Mouse (Mus musculus) embryo, embryonic 10 days (tissue): ENCODE results near the gene Dcst2.

ENCODE experiments used
- DNase-seq: peaks from one replicate; pipeline ENCODE4 v3.0.0-alpha.2; 2015; ENCODE audit warnings: low spot score

The Dcst2 gene

DNA sequence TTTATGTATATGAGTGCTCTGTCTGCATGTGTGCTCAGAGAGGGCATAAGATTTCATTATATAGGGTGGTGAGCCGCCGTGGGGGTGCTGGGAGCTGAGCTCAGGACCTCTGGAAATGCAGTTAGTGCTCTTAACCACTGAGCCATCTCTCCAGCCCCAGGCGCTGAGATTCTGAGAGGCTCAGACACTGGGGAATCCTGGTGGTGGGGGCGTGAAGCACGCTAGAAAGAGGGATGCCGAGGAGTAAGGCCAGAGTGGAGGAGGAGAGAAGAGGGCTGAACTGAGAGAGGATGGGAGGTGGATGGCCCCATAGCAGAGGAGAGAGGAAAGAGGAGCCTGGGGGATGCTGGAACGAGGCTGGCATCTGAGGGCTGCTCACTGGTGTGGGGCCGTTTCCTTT, 2.9 kb downstream of the Dcst2 start:
- no peak for DNase-seq

DNA sequence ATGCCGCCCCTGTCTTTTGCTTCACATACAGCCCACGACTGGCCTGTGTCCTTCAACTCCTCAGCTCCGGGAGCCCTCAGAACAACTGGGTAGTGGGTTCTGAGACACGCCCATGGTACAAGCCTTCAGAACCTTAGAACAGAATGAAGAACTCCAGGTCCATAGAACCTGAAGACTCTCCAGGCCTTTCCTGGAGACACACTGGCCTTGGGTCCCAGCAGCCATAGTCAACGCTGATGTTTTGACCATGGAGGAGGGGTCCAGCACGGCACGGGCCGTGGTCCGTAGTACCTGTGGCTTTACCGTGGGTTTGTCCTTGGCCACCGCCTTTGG, 3.3 kb downstream of the Dcst2 start, which contains the start of gene Dcst1:
Dcst1 (minus strand) TSS at position 101 of the 333 bp plus-strand sequence.
- no peak for DNase-seq

DNA sequence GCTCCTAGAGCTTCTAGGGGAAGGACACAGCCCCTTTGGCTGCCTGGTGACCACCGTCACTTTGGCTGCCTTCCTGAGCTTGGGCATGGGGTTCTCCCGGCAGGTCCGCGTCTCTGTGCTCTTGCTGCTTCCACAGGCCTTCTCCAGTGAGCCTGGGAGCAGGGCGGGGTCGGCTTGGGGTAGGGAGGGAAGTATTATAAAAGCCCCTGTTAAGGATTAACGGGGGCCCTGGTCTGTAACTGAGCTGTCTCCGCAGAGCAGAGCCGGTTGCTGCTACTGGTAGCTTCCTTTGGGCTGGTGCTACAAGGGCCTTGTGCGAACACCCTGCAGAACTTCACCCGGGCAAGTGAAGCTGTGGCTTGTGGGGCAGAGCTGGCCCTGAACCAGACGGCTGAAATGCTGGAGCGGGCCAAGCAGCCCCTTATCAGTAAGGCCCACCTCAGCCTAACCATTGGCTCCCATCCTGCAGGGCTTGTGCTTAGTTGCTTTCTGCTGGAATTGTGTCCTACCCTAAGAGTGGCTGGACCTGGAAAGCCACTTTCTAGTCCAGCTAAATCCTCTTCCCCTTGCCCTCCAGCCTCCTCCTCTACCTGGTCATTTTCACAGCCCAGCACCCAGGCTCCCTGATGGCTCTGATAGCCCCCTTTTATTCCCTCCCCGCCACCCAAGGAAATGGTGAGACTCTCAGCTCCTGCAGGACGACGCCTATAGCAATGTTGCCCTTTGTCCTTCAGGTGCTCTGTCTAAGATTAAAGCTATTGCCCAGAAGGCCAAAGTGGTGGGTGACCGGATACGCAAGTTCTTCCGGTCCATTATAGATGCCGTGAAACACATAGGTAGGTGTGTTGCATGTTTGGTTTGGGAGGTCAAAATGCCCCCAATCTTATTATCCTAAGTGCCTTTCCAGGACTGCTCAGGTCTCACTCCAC, 4.0 kb downstream of the Dcst2 start:
- DNase-seq = no peak

DNA sequence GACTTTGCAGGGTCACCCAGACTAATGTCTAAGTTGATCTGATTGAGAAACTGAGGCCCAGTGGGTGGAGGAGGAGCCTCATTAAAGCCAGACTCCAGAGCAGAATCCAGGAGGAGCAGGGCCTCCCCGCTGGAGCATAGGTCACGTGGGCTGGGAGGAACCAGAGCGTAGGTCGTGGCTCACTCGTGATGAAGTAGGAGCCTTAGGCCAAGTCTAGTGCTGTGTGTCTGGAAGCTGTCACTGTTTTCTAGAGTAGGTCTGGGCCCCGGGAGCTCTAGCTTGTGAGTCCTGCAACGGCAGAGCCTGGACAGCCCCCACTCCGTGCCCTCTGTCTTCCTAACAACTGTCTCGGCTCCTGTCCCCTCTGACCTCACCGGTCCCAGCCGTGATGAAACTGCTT, 5.6 kb downstream of the Dcst2 start:
- no peak for DNase-seq

DNA sequence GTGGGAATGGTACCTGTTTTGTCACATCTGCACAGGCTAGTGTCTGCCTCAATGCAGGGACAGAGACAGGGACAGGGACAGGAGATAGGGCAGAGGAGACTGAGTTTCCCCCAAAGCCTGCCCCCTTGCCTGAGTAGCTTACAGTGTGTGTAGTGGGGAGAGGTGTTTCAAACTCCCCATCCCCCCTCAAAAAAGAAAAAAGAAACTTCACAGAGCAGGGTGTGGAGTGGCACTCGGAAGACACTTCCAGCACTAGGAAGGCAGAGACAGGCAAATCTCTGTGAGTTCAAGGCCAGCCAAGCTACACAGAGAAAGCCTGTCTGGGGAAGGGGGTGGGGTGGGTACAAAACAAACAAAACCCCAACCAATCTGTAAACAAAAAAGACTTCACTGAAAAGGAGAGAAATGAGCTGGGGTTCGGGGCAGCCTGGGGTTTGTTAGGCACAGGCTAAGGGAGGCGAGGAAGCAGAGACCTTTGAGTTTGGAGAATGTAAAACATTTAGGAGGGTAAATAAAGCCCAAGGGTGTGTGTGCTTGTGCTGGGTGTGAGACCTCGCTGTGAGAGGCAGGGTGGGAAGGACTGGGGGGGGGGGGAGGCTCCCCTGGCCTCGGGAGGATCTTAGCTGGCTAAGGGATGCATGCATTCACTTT, 11.9 kb downstream of the Dcst2 start:
- no peak for DNase-seq

DNA sequence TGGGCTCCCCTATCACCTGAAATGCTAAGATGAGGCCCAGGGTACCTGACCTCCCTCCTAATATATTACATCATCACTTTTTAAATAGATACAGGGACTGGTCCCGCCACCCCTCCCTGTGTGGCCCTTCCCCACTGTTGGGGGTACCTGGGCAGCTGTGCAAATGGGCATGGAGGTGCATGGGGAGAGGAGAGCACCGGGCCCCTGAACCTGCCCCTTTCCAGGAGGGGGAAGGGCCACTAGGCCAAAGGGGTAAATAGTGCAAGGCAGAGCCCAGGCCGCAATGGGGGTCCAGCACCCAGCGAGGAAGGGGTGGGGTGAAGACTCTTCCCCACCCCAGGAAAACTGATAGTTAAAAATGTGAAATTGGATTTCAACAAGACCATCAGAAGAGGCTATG, 16.1 kb downstream of the Dcst2 start:
- DNase-seq = no peak

DNA sequence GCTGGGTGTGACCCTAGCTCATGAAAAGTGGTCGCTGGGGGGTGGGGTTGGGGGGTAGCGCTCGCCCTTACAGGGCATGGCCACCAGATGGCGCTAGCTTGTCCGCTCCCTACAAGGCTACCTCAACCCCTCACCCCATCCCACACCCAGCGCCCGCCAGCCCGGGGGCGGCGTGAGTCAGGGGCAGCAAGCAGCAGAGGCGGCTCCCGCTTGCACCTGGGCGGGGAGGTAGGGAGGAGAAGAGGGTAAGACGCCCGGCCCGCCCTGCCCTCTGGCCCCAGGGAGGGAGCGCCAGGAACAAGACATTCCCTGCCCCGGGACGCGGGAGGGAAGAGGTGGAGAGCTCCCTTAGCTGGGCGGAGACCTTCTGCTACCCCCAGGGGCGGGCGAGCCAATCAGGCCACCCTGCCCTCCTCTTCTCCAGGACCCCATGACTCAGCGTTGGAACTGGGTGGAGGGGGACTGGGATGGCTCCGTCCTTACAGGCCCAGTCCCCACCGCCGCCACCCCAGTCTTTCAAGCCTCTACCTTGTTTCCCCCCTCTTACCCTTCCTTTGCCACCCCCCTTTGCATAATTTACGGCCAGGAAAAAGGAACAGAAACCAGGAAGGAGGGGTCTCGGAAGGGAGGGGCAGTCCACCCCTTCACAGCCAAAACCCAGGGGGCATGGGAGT, 16.8 kb downstream of the Dcst2 start:
- DNase-seq = peak; percentile 87

DNA sequence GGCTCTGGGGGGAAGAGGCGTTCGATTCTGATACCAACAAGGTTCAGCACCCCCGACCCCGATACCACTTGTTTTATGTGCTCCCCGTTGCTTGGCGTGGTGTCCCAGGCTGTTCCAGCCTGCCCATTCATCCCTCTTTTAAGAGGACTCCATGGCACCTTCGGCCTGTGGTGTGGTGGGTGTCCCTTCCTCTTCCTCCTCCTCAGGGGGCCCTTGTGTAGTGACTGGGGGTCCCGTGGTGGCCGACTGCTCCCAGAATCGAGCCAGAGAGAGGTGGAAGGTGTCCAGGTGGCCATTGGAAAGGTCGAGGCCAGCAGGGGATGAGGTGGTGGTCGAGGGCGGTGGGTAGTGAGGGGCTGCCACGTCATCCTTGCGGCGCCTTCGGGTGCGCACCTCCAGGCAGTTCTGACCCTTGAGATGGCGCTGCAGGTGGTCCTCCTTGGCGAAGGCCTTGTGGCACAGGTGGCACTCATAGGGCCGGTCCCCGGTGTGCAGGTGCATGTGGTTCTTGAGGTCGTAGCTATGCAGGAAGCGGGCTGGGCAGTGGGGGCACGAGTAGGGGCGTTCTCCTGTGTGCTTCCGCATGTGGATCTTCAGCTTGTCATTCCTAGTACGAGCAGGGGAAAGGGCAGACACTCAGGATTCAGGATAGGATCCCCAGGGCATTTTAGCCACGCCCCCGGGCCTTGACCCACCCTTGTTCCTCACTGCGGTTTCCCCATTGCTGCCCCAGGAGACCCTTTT, 17.8 kb downstream of the Dcst2 start:
- no peak for DNase-seq

DNA sequence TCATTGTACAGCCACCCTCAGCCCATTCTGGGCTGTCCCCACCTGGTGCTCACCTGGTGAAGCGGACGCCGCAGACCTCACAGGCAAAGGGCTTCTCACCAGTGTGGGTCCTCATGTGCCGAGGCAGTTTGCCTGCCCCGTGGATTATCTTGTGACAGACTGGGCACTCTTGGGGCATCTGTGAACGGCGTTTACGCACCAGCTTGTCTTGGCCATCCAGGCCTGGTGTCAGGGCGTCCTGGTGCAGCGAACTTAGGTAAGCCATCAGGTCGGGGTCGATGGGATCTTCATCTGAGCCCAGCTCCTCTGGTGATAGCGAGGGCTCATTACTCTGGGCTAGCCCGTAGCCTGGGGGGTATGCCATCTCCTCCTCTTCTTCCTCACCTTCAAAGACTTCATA, 18.5 kb downstream of the Dcst2 start:
- no peak for DNase-seq

DNA sequence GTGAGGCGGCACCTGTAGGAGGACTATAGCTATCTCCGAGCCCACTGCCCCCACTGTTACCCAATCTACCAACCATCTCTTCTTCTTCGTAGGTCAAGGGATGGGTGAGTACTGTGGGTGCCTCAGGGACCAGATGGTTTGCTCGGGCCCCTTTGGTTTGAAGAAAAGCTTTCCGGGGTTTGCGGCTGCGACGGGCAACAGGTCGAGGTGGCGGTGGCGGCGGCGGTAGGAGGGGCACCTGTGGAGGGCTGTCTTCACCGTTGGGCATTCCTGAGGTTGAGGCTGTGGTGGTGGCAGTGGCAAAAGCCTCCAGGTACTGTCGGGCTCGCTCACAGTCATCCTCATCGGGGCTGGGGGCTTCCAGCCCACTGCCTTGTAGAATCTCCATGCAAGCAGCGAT, 18.9 kb downstream of the Dcst2 start:
- DNase-seq = no peak

DNA sequence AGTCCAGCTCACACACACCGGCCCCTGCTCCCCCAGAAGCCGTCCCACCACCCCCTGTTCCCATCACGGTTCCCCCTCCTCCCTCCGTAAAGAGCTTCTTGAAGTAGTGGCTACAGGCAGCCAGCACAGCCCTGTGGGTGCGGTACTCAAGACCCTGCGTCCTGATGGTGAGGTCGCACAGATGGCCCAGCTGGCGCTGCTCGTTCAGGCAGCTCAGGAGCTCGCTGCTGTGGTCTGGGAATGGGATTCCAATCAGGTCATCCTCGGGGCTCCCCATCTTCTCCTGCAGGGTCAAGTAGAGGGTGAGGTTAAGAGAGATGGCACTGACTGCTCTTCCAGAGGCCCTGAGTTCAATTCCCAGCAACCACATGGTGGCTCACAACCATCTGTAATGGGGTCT, 19.5 kb downstream of the Dcst2 start:
- DNase-seq = no peak

DNA sequence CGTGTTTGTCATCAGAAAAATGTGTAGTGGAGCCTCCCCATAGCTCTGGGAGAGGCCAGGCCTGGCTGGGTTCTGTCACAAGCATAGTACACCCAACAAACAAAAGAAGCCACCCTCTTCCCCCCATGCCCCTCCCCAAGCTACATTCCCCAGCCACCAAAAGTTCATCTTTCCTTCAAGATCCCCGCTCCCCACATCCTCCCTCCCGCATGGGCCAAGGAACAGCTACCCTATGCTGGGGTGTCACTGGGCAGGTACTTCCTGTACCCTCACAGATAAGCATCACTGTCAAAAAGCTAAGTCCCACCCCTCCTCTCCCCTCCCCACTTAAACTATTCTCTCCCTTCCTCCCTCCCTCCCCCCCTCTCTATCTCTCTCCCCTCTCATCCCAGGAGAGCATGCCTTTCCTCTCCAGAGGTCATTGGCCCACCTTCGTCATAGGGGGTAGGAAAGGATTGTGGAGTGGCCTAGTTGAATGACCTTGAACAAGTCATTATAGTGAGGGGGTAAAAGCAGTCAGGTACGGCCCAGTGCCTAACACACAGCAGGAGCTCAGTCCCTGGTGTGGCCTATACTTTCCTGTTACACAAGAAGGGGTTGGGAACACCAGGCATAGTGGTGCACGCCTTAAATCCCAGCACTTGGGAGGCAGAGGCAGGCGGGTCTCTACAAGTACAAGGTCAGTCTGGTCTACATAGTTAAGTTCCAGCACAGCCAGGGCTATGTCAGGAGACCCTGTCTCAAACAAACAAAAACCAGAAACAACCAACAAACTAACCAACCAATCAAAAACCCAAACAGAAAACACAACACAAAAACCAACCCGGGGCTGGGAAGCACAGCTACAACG, 20.5 kb downstream of the Dcst2 start:
- no peak for DNase-seq

DNA sequence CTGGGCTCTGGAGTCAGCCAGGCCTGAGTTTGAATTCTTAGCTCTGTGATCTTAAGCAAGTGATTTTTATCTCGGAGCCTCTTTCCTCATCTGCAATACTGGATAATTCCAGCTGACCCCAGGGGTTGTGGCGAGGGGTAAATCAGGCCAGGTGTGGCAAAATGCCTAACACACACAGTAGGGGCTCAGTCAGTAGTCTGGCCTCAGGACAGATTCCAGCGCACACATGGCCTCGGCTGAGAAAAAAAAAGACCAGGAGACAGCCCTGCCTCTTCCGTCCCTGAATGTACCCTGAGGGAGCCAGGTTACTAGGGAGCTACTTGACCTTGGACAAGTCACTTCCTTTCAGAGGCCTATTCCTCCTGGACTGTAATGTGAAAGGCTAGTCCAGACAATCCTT, 21.2 kb downstream of the Dcst2 start:
- no peak for DNase-seq

DNA sequence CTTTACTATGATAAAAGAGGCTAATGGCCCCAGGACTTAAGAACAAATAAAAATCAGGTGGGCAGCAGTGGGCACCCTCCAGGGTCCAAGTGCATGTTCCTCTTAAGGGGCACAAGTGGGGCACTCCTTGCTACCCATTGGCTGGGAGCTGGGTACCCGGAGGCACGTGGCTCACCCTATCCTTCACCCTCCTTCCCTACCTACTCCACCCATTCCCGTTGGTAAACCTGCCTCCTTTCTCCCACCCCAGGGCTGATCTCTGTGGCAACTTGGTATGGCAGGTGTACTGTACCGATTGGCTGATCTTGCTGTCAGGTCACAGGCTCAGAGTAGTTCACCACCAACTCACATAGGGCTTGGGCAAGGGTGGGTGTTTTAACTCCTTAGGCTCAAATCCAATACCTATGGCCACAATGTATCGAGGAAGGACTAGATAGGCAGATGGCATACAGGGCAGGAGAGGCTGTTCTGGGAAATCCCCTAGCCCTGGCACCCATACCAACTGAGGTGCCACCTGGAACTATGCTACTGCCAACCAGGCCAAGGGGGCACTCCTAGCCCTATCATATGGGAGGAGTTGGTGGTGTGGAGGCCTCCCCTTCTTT, 22.0 kb downstream of the Dcst2 start:
- DNase-seq = no peak

DNA sequence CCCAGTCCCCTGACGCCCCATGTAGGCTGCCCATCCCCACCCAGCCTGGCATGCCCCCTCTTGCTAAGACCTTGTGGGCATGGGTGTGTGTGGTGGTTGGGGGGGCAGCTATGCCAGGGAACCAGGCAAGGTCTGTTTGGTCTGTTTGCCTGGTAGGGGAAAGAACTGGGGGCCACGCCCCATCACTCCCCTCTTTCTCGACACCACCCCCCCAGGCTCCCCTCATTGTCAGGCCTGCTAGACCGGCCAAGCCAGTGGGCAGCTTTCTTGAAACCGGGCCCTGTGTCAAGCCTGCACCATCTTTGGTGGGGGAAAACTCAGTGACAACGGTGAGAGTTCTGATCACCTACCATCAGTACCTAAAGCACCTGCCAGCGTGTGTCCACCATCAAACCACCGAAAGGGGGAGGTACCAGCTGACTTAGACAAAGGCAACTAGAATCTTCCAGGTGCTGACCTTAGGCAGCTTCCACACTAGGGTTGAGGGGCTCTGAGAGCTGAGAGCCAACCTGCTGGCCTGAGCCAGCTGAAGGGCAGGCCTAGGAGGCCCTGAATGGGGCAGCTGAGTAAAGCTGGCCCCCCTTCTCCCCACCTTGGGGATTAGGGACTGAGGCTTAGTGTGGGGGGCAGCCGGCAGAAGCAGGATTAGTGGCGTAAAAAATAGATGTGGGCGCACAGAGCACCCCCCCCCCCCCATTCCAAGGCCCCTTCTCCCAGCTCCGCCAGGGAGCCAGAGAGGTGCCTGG, 22.7 kb downstream of the Dcst2 start:
- no peak for DNase-seq

DNA sequence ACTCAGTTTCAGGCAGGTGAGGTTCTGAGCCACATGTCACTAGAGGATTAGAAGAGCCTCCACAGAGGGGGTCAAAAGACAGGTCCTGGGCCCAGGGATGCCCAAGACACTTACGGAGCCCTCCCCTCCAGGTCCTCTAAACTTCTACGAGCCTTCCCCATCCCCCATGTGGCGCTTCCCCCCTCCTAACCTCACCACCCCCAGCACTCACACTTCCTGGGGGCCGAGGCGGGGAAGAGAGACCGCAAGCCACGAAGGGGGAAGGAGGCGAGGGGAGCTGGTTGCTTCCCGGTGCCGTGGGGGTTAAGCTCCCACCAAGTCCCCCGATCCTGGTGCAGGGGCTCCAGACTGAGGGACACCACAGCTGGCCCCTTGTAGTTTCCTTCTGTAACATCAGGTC, 23.7 kb downstream of the Dcst2 start:
- no peak for DNase-seq

DNA sequence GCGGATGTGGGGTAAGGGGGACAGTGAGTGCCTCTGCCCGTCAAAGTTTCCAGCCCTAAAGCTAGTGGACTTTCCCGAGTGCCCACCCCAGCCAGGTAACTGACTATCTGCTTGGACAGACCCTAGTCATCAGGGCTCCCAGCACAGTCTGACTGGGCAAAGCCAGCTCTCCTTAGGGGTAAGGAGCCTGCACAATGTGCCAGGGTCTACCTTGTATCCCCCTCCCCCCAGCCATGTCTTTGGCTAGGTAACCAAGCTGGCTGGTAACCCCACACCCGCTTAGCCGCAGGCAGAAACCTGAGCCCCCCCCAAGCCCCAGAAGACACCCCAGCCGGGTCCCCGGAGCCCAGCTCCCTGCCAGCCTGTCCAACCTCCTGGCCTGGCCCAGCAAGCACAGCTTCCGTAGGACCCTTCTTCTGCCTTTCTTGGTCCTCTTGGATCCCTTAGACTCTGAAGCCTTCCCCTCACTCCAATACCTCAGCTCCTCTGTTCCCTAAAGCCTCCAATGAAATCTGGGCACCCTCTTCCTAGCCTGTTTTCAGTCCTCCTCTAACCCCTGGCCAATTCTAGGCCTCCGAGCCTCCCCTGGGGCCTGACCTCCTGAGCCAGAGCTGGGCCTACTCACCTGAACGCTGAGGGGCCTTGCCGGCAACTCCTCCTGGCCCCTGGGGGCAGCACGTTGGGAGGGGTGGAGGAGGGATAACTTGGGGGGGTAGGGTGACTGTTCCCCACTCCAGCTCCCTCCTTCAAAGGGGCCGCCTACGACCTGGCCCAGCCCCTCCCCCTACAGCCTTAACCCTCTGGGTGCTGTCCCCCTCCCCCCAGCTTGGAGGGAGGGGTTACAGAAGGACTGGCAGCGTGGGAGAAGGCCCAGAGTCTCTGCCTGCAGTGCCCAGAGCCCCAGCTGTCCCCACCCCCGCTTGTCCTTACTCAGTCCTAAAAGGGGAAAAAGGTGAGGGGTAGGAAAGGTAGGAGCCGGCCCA, 25.0 kb downstream of the Dcst2 start:
- DNase-seq = no peak

DNA sequence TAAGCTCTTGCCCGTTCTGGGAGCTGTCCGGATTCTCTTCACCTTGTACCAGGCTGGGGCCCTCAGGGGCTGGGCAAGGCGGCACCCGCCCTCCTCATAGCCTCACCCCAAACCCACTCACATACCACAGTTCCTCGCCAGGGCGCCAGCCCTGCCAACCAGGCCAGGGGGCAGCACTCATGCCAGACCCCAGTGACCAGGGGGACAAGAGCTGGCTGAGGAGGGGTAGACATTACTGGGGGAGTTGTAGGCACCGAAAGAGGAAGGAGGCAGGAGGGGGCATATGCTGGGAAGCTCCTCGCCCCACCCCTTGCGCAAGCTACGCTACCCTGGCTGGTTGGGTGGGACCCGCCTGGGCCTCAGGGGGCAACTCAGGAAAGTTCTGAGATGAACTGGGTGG, 25.9 kb downstream of the Dcst2 start:
- DNase-seq = no peak
